Mouse (Mus musculus) effector memory CD4-positive, alpha-beta T cell, adult 5 months (primary cell): Measurements from ENCODE around the gene Tmem42. TPM values are rescaled to one million over a fixed set of nuclear protein-coding genes. Genes with fewer than 3 reads are reported as not detected.

Experiments
- polyA plus RNA-seq: library from polyadenylated mRNA; unstranded; fragments of 100-300 nt; shearing (Covaris generic); gene quantifications from one replicate; pipeline ENCODE4 v1.2.1, GENCODE M21; 2017

Gene Tmem42
- 13.4 TPM for polyA plus RNA-seq

DNA sequence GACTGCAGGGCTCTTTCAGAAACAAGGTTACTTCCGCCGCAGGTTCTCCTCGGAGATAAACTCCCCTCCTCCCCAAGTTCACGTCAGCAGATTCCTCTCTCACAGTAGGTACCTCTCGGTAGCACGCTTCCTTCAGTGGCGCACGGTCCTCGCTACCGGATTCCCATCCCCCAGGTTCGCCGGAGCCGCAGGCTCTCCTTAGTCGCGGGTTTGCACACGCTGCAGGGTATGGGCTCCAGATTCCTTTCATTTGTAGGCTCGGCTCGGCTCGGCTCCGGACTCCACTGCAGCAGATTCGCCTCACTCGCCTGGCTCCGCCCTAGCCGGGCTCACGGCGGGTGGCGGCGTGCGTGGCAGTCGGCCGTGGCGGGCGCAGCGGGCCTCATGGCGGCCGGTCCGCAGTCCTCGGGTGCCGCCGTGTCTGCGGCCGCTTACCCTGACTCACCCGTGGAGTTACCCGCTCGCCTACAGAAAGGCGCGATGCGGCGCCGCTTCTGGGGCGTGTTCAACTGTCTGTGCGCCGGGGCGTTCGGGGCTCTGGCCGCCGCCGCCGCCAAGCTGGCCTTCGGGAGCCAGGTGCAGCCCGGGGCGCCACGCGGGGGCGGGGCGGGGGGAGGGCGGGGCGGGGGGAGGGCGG lies at the start of gene Tmem42:
Tmem42 (plus strand) TSS at position 332 of the 637 bp plus-strand sequence.

DNA sequence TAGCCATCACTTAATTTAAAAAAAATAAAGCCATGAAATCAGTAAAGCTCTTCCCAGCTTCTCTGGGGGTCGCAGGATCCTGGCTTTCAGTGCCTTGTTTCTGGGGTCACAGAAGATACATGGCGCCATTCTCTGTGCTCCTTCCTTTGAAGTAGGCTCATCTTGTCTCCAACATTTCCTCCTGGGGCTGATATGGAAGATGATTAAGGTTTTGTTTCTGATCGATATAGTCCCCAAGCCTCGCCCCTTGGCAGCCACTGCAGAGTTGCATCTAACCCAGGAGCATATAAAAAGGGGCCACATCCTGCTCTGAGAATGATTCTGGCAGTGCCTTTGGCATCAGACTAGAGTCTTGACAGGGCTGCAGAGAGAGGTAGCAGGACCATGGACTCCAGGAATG lies 13.3 kb downstream of the Tmem42 start, which contains the start of gene Tgm4:
Tgm4 (plus strand) TSS at position 301 of the 400 bp plus-strand sequence.

Other genes with a start within 250 kb of the Tmem42 start
- gene Tcaim, start 215.8 kb upstream of the Tmem42 start, polyA plus RNA-seq = 8.6 TPM
- not detected for gene Gm35549, start 177.3 kb upstream of the Tmem42 start, polyA plus RNA-seq
- gene Zfp445, start 155.3 kb upstream of the Tmem42 start, polyA plus RNA-seq = 51.3 TPM
- 3.5 TPM for gene Zkscan7, start 135.6 kb upstream of the Tmem42 start, polyA plus RNA-seq
- gene Zfp105, start 98.3 kb upstream of the Tmem42 start, polyA plus RNA-seq = not detected
- 22.7 TPM for gene 1110059G10Rik, start 70.3 kb upstream of the Tmem42 start, polyA plus RNA-seq
- gene Kif15, start 70.3 kb upstream of the Tmem42 start, polyA plus RNA-seq = 1.4 TPM
- gene Tgm4, start 13.4 kb downstream of the Tmem42 start, polyA plus RNA-seq = 0.87 TPM
- gene Zdhhc3, start 91.9 kb downstream of the Tmem42 start, polyA plus RNA-seq = 60.4 TPM
- 44.8 TPM for gene Exosc7, start 91.9 kb downstream of the Tmem42 start, polyA plus RNA-seq
- 0.64 TPM for gene Clec3b, start 129.6 kb downstream of the Tmem42 start, polyA plus RNA-seq
- 0.71 TPM for gene Cdcp1, start 194.7 kb downstream of the Tmem42 start, polyA plus RNA-seq
- gene Tmem158, start 239.4 kb downstream of the Tmem42 start, polyA plus RNA-seq = 4.2 TPM